Mouse (Mus musculus): ENCODE data around the gene Zc3h12d. TPM values are rescaled to one million over a fixed set of nuclear protein-coding genes. Genes with fewer than 3 reads are reported as not detected.
A peak's percentile ranks its signal among the peaks of the same experiment; 100 is the strongest.

Zc3h12d gene
- total RNA-seq (2021), result 1 to 10 TPM in 1 of 2 experiments, under 1 TPM in 1; 0.15 to 1.0 TPM
- long read RNA-seq, experiment 1, result 0 reads
- long read RNA-seq, experiment 2, result 0 reads

DNA sequence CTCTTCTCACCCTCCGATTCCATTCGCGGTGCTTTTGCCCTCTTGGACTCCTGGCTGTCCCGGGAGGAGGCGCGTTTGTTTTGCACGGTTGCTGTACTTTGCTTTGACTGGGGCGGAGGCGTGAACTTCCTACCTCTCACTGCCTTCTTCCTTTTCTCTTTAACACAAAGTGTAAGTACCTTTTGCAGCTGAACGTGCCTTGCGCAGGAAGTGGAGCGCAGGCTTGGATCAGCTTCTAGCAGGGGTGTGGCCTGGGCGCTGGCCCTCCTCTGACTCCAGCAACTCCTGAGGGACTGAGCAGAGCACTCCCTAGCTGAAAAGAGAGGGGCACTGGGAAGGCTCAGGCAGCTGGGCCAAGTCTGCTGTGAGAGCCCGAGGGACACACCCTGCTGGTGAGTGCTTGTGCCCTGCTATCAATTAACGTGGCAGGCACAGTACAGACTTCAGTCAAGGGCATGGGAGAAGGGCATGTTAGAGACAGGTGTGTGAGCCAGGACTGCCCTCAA is at the start of gene Zc3h12d:
Gene Zc3h12d (plus strand): TSS at position 300 of the 506 bp plus-strand sequence.
- peak; percentile 39 to 57 for DNase-seq

DNA sequence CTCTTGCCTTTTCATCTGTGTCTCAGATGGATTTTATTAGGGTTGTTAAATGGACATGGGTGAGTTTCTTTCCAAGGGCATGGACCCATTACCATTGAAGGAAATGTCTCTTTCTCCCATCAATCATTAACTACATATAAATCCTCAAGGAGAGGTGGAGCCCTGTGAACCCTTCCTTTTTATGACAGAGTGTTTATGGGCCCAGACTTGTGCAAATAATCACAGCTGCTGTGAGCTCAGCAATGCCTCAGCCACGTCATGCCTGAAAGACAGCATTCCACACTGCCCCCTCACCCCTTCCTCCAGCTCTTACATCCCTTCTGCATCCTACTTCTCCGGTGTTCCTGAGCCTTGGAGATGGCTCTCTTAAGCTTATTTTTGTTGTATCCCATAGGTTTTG is 45.0 kb upstream of the Zc3h12d start:
- DNase-seq, result no peak

DNA sequence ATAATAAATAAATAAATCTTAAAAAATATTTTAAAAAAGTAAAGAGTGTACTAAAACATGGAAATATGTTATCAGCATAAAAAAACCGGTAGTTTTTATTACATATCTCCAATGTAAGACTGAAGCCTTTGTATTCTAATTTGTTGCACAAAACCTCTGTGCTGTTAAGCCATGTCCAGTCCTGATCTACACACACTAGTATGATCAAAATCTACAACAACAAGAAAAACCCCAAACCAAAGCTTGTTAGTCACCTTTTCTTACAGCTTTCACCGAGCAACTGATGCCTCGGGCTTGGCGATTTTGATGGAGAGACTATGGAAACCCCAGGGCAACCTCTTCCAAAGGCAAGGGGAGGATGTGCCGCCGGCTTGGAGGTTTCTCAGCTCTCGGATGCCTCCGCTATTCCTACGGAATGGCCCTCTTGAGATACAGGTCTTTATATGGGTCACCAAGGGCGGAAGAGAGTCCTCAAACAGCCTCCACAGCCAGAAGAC is 40.0 kb upstream of the Zc3h12d start:
- DNase-seq, result no peak

DNA sequence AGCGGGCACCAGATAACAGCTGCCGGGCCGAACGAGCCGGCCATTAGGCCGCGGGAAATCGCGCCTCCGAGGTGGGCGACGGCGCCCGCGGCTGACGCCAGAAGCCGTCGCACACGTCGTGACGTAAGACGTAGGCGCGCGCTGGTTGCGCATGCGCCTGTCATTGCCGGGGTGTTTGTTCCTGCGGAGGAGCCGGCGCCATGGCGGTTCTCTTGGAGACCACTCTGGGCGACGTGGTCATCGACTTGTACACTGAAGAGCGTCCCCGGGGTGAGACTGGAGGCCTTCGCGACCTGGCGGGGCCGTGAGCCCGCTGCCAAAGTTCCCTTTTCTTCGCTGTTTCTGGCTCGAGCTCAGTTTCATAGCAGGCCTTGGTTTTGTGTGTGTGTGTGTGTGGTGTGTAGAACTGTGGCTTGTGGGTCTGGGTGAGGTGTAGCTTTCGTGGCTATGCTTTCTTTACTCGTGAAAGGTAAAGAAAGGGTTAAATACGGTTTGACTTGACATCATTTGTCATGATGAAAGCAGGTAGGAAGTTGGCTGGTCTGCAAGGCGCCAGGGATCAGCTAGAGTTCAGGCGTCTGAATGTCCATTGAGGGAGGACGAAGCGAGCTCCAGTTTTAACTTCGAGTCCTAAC is 39.4 kb upstream of the Zc3h12d start, which contains the start of the genes Ginm1 and Ppil4:
Gene Ginm1 (minus strand): TSS at position 74 of the 635 bp plus-strand sequence.
Gene Ppil4 (plus strand): TSS at position 141 of the 635 bp plus-strand sequence.
- peak; percentile 92 to 93 for DNase-seq

DNA sequence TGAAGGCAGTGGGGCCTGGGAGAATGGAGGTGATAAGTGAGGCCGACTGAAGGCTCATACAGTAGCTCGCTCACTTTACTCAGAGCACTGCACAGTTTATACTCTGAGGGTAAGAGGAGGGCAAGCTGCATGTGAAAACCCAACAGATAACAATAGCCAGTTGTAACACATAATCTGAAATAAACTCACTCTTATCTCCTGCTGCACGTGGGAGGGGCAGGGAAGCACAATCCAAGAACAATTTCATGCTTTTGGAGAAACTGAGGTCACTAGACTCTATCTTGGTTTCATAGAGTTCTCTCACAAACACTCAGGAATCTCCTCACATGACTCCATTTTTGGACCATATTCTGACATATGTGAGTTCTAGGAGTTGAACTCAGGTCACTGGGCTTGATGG is 31.0 kb upstream of the Zc3h12d start:
- no peak for DNase-seq

DNA sequence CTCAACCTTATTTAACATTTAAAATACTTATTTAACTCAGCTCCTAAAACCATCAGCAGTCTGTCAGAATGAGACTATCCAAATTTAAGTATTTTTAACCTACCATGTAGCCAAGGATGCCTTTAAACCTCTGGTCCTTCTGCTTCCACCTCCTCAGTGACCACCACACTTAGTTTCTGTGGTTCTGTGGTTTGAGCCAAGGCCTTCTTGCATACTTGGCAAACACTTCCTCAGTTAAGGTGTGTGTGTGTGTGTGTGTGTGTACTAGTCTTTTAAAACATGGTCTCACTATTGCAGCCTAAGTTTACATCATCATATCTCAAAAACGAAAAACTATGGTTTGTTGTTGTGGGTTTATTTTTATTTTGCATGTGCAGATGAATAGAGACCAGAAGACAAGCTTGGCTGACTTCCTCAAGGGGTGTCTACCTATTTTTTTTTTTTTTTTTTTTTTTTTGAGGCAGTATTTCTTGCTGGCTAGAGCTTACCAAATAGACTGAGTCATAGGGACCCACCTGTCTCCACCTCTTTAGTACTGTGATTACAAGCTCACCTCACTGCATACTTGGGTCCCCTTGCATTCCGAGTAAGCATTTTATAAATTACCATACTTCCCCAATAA is 29.6 kb upstream of the Zc3h12d start:
- DNase-seq, result no peak

DNA sequence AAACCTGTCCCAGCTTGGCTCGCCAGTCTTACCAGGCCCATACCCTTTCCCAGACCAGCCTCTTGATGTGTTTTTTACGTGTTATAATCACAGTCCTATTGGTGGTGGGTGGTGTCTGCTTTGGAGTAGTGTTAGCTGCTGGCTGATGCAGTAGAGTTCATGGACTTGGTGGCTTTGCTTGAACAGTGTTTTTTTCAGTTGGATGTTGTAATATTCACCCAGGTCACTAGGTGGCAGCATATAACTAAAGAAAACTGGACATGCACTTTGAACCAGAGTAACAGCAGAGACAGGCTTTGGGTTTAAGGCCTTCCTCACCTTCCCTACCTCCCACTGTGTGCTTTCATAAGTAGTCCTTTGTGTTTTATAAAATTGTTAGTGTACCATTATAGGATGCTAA is 22.3 kb upstream of the Zc3h12d start:
- peak; percentile 47 to 81 for DNase-seq

DNA sequence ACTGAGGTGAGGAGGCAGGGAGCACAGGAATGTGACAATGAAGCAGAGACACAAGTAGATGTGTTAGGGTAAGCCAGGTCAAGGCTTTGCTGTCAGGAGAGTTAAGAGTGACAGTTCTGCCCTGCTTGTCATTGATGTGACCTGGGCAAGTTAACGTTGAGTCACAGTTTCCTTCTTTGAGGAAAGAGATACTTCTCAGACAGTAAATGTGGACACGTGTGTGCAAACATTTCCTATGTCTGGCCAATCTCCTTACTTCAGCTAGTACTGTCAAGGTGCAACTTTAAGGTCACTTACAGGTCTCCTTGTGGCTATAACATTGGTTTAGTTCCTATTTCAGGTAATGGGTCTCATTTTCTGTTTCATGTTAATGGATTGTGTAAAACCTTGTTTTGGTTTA is 15.8 kb upstream of the Zc3h12d start:
- no peak for DNase-seq

DNA sequence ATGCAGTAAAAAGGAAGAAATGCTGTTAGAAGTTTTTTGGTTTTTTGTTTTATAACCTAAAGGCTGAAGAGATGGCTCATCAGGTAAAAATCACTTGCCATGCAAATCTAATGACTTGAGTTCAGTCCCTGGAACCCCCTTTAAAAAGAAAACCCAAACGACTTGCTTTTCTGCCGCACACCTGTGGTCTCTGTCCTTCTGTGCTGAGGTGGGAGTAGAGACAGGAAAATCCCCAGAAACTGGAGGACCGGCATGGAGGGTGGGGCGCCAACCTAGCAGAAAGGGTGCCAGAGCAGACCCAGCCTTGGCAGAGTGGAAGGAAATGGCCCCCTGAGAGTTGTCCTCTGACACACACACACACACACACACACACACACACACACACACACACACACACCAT is 13.6 kb upstream of the Zc3h12d start:
- no peak for DNase-seq

DNA sequence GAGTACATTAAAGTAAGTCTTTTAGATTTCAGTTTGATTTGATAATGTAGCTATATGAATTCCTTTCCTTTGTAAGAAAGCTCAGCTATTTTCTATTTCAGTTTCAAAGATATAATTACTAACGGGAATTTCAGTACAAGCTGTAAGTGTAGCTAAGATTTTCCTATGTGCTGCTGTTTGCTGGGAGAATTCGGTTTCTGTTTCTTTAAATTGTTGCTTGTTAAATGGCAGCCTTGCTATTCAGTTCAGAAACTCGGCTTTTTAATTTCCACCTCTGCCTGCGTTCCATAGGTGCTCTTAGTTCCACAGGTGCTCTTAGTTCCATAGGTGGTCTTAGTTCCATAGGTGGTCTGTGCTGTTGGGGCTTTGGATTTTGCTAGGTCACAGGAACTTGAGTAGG is 13.1 kb upstream of the Zc3h12d start:
- DNase-seq, result no peak

DNA sequence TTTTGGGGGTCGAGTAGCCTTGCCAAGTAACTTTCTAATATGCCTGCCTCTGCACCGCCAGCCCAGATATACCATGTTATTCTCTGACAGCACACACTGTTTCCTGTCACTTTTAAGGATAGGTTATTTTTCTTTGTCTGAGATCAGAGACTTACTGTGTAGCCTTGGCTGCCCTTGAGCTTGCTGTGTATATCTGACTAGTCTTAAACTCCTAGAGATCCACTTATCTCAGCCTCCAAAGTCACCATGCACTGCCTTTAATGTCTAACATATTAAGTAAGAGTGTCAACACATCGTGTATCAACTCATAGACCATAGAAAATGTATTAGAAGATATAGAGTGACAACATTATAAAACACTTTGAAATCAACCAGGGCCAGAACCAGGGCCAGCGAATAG is 12.7 kb upstream of the Zc3h12d start:
- no peak for DNase-seq

DNA sequence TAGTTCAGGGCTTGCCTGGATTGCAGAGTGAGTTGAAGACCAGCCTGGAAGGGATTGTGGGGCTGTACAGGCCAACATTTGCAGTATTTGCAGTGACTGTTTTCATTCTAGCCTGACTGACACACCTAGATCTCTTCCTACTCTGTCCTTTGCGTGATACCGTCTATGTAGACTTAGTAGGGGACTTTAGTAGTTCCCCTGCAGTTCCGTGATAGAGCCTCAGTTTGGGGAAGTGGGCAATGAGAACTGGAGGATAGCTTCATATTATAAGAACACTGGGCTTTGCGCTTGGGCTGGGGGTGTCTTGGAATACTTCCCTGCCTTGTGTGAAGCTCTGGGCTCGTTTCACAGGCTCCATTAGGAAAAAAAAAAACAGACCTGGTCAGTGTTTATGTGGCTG is 12.1 kb upstream of the Zc3h12d start:
- no peak for DNase-seq

DNA sequence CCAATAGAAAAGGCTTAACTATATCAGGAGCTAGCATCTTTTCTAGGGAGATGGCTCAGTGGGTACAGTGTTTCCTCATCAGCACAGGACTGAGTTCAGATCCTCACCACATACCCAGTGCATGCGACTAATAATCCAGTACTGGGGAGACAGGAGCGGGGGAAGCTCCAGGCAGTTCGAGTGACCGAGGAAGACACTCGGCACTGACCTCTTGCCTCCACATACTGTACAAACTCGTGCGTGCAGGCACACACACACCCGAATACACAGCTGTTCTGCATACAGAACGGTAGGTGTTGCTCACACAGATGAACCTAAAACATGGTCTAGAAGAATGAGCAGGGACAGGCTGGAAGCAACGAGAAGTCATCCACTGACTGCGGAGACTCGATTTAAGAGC is 10.3 kb upstream of the Zc3h12d start:
- DNase-seq, result no peak

DNA sequence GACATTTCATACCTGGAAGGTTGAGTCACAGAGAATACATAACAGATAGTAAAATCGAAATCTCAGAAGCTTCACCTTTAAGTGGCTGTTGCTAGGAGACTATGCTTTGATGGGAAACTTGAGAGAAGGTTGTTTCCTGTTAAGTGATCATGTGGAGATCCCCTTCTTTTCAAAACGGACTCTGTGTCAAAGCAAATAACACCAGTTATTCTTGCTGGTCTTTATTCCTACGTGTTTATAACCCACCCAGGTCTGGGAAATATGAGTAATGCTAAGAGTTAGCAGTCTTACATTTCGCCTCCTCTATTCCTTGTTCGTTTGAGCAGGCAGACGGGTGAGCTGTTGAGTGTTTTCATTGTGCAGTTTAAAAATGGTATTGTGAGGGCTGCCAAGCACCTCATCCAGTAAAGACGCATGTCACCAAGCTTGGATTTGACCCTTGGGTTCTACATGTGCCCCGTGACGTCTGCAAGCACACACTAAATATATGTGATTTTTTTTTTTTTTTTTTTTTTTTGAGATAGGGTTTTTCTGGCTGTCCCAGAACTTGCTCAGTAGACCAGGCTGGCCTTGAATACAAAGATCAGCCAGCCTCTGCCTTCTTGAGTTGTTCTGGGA is 7.5 kb upstream of the Zc3h12d start:
- DNase-seq, result no peak

DNA sequence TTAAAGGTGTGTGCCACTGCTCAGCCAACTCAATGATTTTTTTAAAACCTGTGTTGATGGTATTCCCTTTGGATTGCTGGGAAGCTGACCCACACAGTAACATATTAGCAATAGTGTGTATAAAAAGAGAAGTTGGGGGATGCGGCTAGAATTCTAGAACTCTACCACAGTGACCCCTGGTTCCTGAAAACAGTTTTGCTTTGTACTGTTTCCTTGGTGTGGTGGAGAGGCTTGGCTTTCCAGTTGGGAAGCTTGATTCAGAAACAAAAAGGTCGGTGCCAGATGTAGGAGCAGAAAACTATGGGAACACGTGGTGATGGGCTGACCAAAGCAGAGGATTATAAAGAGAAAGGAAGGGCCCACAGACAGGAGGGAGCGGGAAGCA is 7.0 kb upstream of the Zc3h12d start:
- DNase-seq, result no peak

DNA sequence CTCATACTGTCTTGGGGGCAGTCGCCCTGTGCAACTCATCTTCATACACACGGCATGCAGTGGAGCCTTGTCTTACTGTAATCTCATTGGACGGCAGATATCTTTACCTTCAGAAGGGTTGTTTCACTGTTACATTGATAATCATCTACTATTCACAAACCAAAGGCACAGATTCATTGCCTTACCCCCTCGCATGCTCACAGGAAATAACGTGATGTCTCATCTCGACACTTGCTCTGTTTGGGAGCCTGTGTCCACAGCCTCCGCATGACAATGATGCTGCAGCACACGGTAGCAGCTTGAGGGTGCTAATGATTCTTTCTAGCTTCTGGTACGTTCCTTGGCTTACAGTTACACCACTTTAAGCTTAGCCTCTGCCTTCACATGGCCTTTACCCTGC is 6.2 kb upstream of the Zc3h12d start:
- DNase-seq, result no peak

DNA sequence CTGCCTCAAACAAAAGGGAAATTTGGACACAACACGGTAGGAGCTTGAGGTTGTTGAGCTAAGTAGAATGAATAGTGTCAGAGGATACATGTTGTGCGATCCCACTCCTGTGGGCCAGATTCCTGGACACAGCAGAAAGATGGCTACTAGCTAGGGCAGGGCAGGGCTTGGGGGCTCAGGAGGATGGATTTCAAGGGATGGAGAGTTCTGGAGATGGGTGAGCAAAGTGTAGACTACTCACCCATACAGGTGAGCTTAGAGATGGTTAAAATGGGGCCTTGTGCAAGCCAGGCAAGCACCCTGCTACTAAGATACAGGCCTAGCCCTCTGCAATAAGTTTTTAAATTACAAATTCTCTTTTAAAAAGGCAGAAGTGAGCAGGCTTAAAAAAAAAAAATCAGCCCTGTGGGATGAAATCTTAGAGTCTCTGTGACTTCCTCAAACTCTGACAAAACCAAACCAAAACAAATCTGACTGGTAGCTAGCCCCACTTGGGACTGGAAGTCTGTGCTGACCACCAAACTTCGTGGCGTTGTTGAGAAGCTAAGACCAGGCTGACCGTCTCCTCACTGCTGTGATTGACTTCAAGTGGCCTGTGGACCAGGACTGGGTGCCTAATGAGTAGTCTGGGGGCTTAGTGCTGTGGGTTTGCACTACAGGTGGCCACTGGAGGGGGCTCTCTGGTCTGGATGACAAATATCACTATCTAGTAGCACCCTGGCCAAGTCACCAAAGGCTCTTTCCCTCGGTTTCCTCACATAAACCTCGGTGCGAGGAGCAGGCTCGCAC is 1.3 kb downstream of the Zc3h12d start:
- DNase-seq, result peak in 1 of 2 experiments; percentile 30

DNA sequence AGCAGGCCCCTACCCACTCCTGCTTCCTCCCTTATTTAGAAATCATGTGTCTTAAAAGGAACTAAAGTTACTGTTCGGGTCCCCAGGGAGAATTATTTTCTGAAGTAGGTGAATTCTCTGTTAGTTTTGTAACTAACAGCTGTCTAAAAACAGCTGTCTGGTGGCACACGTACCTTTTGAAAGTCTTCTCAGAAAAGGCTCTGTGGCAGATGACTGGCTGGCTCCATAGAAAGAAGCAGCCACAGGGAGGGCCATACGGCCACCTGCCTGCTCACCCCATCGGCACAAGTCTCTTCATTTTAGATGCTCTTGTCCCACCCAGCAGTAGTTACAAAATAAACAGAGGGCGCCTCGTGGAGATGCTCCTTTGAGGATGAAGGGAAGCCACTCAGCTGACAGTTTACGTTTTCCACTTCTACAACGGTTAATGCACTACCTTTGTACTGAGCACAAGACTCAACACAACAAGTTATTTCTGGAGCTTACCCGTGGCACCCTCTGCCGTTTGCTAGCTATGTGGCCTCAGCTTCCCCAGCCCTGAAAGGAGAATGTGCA is 2.5 kb downstream of the Zc3h12d start:
- no peak for DNase-seq

DNA sequence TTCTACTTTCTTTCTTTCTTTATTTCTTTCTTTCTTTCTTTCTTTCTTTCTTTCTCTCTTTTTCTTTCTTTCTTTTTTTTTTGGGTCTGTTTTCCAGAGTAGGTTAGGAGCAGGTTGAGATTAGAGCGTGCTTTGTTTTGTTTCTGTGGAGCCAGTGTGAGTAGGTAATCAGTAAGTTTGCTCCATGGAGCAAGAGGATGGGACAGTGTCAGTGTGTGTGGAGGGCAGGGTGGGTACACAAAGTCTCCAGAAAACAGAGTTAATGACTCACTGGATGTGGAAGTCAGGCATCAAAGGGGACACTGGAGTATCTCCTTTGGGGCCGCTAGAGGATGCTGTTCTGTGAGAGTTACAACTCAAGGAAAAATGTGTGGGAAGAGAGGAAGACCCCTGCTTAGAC is 4.6 kb downstream of the Zc3h12d start:
- DNase-seq, result no peak

DNA sequence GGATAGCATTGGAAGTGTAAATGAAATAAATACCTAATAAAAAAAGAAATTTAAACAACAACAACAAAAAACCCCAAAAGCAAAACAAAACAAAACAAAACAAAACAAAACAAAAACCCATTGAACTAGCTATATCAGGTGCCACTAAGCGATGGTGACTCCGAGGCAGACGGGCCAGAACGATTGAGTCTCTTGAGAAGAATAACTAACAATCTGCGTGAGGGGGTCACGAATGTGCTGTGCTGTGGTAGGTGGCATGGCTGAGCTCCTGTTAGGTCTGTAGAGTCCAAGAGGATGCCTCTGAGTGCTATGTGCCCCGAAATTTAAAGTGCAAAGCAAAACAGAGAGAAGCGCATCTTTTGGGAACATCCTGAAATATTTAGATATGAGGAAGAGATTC is 5.2 kb downstream of the Zc3h12d start:
- no peak for DNase-seq

DNA sequence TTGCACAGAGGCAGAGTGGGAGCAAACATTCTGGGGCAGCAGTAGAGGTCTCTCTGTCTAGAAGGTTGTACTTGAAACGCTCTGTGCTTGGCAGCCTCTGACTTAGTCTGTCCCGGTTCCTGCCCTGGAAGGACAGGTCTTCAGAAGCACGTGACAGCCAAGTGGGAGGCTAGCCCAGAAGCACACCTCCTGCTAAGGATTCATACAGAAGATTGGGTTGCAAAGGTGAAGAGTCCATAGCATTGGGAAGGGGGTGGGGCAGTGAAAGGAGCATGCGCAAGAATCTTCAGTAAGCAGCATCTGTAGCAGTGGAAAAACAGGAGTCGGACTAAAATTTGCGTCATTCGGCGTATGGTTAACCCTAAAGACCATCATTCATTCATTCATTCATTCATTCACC is 5.8 kb downstream of the Zc3h12d start:
- DNase-seq, result no peak

DNA sequence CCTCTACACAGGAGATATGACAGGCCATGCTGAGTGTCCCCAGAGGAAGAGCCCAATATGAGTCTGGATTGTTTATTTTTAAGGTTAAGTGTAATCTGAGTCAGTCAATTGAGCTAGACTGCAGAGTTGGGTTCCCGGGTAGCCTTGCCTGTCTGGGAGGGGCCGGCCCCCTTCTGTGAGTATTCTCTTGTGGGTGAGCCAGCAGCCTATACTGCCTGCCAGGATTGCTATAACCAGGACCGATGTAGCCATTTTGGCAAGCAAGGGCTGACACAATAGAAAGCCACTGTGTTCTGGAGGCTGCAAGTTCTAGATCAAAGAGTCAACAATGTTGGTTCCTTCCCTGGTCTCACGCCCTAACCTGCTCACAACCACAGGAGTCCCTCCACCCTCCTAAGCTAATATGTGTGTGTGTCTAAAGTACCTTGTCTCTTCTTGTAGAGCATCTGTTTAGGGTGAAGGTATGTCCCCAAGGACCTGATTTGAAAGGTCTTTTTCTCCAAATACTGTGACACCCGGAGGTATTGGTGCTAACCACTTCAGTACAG is 6.7 kb downstream of the Zc3h12d start:
- no peak for DNase-seq
